Mouse (Mus musculus): ENCODE data around the gene Cyp2d9. TPM values are rescaled to one million over a fixed set of nuclear protein-coding genes. Genes with fewer than 3 reads are reported as not detected.

The Cyp2d9 gene
- polyA plus RNA-seq, 1 experiment from 2014 or later = 2.6 TPM

- Histone ChIP-seq H3K9ac (no peak overlapping the region), H3K4me2 (no peak overlapping the region), H3K4me3 (replicated peaks) (no peak overlapping the region), H3K27me3 (no peaks in the 10 kb centered on the region), H3K4me1 (replicated peaks) (no peaks in the 10 kb centered on the region), H3K9me3 (replicated peaks) (no peaks in the 10 kb centered on the region), H3K36me3 (replicated peaks) (no peaks in the 10 kb centered on the region), H3K27ac (replicated peaks) (no peak overlapping the region)
- 35% methylated on average over 16 of the region's 16 CpGs for whole genome bisulfite sequencing (ENCODE audit: insufficient replicate concordance)
- peak; percentile 58 for ATAC-seq (ENCODE audit: insufficient read depth)
Observed at GRCm38 (mm10) chr15:82416797-82417789, 16.1 kb upstream of the Cyp2d9 start.

GRCm38 (mm10) chr15:82418616-82419015 is 14.6 kb upstream of the Cyp2d9 start:
- no peaks in the 10 kb centered on the region for H3K4me1 ChIP-seq (replicated peaks)
- no peak overlapping the region for H3K4me3 ChIP-seq (replicated peaks)
- H3K27me3 ChIP-seq = no peaks in the 10 kb centered on the region
- ATAC-seq (ENCODE audit: insufficient read depth) = no peak
- no peak overlapping the region for H3K4me2 ChIP-seq
- no peaks in the 10 kb centered on the region for H3K36me3 ChIP-seq (replicated peaks)
- no peaks in the 10 kb centered on the region for H3K9me3 ChIP-seq (replicated peaks)
- no peak overlapping the region for H3K27ac ChIP-seq (replicated peaks)
- H3K9ac ChIP-seq = no peak overlapping the region
- WGBS (ENCODE audit: insufficient replicate concordance) = 70% methylated on average over 1 of the region's 1 CpGs

GRCm38 (mm10) chr15:82422935-82423334 is 10.3 kb upstream of the Cyp2d9 start:
- Histone ChIP-seq H3K27me3 (no peaks in the 10 kb centered on the region), H3K4me3 (replicated peaks) (no peak overlapping the region), H3K4me1 (replicated peaks) (no peaks in the 10 kb centered on the region), H3K9me3 (replicated peaks) (no peaks in the 10 kb centered on the region), H3K36me3 (replicated peaks) (no peaks in the 10 kb centered on the region), H3K9ac (no peak overlapping the region), H3K27ac (replicated peaks) (no peak overlapping the region), H3K4me2 (no peak overlapping the region)
- 42% methylated on average over 4 of the region's 4 CpGs for WGBS (ENCODE audit: insufficient replicate concordance)
- ATAC-seq (ENCODE audit: insufficient read depth) = no peak

- Histone ChIP-seq H3K36me3 (replicated peaks) (no peaks in the 10 kb centered on the region), H3K27ac (replicated peaks) (no peak overlapping the region), H3K4me2 (no peak overlapping the region), H3K9me3 (replicated peaks) (no peaks in the 10 kb centered on the region), H3K9ac (no peak overlapping the region), H3K27me3 (no peaks in the 10 kb centered on the region), H3K4me1 (replicated peaks) (no peaks in the 10 kb centered on the region), H3K4me3 (replicated peaks) (no peak overlapping the region)
- 43% methylated on average over 3 of the region's 3 CpGs for WGBS (ENCODE audit: insufficient replicate concordance)
- 0 out of 2 replicates have a peak, but pooled peaks have one; percentile 25 for ATAC-seq (ENCODE audit: insufficient read depth)
Observed at GRCm38 (mm10) chr15:82423471-82423870, 9.8 kb upstream of the Cyp2d9 start.

GRCm38 (mm10) chr15:82433621-82434020 is 384 bp downstream of the Cyp2d9 start:
- H3K4me3 ChIP-seq (replicated peaks) = no peak overlapping the region
- H3K4me2 ChIP-seq = no peak overlapping the region
- no peaks in the 10 kb centered on the region for H3K9me3 ChIP-seq (replicated peaks)
- H3K4me1 ChIP-seq (replicated peaks) = no peaks in the 10 kb centered on the region
- no peak overlapping the region for H3K27ac ChIP-seq (replicated peaks)
- no peak for ATAC-seq (ENCODE audit: insufficient read depth)
- H3K27me3 ChIP-seq = no peaks in the 10 kb centered on the region
- 77% methylated on average over 3 of the region's 3 CpGs for WGBS (ENCODE audit: insufficient replicate concordance)
- no peak overlapping the region for H3K9ac ChIP-seq
- H3K36me3 ChIP-seq (replicated peaks) = no peaks in the 10 kb centered on the region

- no peak overlapping the region for H3K4me3 ChIP-seq (replicated peaks)
- no peak overlapping the region for H3K9ac ChIP-seq
- no peak for ATAC-seq (ENCODE audit: insufficient read depth)
- H3K36me3 ChIP-seq (replicated peaks) = no peaks in the 10 kb centered on the region
- WGBS (ENCODE audit: insufficient replicate concordance) = 59% methylated on average over 3 of the region's 3 CpGs
- H3K4me2 ChIP-seq = no peak overlapping the region
- no peak overlapping the region for H3K27ac ChIP-seq (replicated peaks)
- no peaks in the 10 kb centered on the region for H3K4me1 ChIP-seq (replicated peaks)
- H3K9me3 ChIP-seq (replicated peaks) = no peaks in the 10 kb centered on the region
- H3K27me3 ChIP-seq = no peaks in the 10 kb centered on the region
Observed at GRCm38 (mm10) chr15:82434541-82434940, 1.3 kb downstream of the Cyp2d9 start.

- Histone ChIP-seq H3K27me3 (no peaks in the 10 kb centered on the region), H3K27ac (replicated peaks) (no peak overlapping the region), H3K9ac (no peak overlapping the region), H3K4me1 (replicated peaks) (no peaks in the 10 kb centered on the region), H3K4me2 (no peak overlapping the region), H3K36me3 (replicated peaks) (no peaks in the 10 kb centered on the region), H3K4me3 (replicated peaks) (no peak overlapping the region), H3K9me3 (replicated peaks) (no peaks in the 10 kb centered on the region)
- 61% methylated on average over 3 of the region's 3 CpGs for WGBS (ENCODE audit: insufficient replicate concordance)
- ATAC-seq (ENCODE audit: insufficient read depth) = no peak
Observed at GRCm38 (mm10) chr15:82435011-82435410, 1.8 kb downstream of the Cyp2d9 start.

GRCm38 (mm10) chr15:82435606-82436005 is 2.4 kb downstream of the Cyp2d9 start:
- ATAC-seq (ENCODE audit: insufficient read depth) = no peak
- no peaks in the 10 kb centered on the region for H3K4me1 ChIP-seq (replicated peaks)
- H3K9me3 ChIP-seq (replicated peaks) = no peaks in the 10 kb centered on the region
- WGBS (ENCODE audit: insufficient replicate concordance) = 62% methylated on average over 2 of the region's 2 CpGs
- H3K36me3 ChIP-seq (replicated peaks) = no peaks in the 10 kb centered on the region
- H3K4me3 ChIP-seq (replicated peaks) = no peak overlapping the region
- H3K27me3 ChIP-seq = no peaks in the 10 kb centered on the region
- no peak overlapping the region for H3K27ac ChIP-seq (replicated peaks)
- H3K9ac ChIP-seq = no peak overlapping the region
- no peak overlapping the region for H3K4me2 ChIP-seq

- H3K4me1 ChIP-seq (replicated peaks) = no peaks in the 10 kb centered on the region
- H3K9me3 ChIP-seq (replicated peaks) = no peaks in the 10 kb centered on the region
- no peak overlapping the region for H3K4me2 ChIP-seq
- H3K27me3 ChIP-seq = no peaks in the 10 kb centered on the region
- no peak overlapping the region for H3K27ac ChIP-seq (replicated peaks)
- WGBS (ENCODE audit: insufficient replicate concordance) = 46% methylated on average over 5 of the region's 5 CpGs
- H3K36me3 ChIP-seq (replicated peaks) = no peaks in the 10 kb centered on the region
- ATAC-seq (ENCODE audit: insufficient read depth) = no peak
- no peak overlapping the region for H3K4me3 ChIP-seq (replicated peaks)
- no peak overlapping the region for H3K9ac ChIP-seq
Observed at GRCm38 (mm10) chr15:82437975-82438617, 4.9 kb downstream of the Cyp2d9 start.

GRCm38 (mm10) chr15:82443658-82444057 is 10.4 kb downstream of the Cyp2d9 start:
- Histone ChIP-seq H3K36me3 (replicated peaks) (no peaks in the 10 kb centered on the region), H3K4me3 (replicated peaks) (no peak overlapping the region), H3K9me3 (replicated peaks) (no peaks in the 10 kb centered on the region), H3K4me2 (no peak overlapping the region), H3K27me3 (no peaks in the 10 kb centered on the region), H3K27ac (replicated peaks) (no peak overlapping the region), H3K9ac (no peak overlapping the region), H3K4me1 (replicated peaks) (no peaks in the 10 kb centered on the region)
- 68% methylated on average over 3 of the region's 3 CpGs for whole genome bisulfite sequencing (ENCODE audit: insufficient replicate concordance)
- no peak for ATAC-seq (ENCODE audit: insufficient read depth)

- H3K27me3 ChIP-seq = no peaks in the 10 kb centered on the region
- H3K4me2 ChIP-seq = no peak overlapping the region
- H3K4me1 ChIP-seq (replicated peaks) = no peaks in the 10 kb centered on the region
- ATAC-seq (ENCODE audit: insufficient read depth) = no peak
- WGBS (ENCODE audit: insufficient replicate concordance) = 66% methylated on average over 8 of the region's 8 CpGs
- H3K36me3 ChIP-seq (replicated peaks) = no peaks in the 10 kb centered on the region
- no peak overlapping the region for H3K27ac ChIP-seq (replicated peaks)
- H3K9me3 ChIP-seq (replicated peaks) = no peaks in the 10 kb centered on the region
- H3K9ac ChIP-seq = no peak overlapping the region
- no peak overlapping the region for H3K4me3 ChIP-seq (replicated peaks)
Observed at GRCm38 (mm10) chr15:82445196-82445595, 12.0 kb downstream of the Cyp2d9 start.
